Mouse (Mus musculus): ENCODE data around the gene Necab3.

GRCm38 (mm10) chr2:154525285-154525684 lies 33.4 kb downstream of the Necab3 start:
- TF ChIP-seq HCFC1 (IDR thresholded peaks at IDR 0.05; ENCODE audit: borderline replicate concordance, insufficient read depth, low read length) (no peak), CHD2 (IDR thresholded peaks at IDR 0.05; ENCODE audit: low read depth, low read length) (no peak), ZC3H11A (IDR thresholded peaks at IDR 0.05; ENCODE audit: borderline replicate concordance, low read depth, low read length) (no peak), ZNF384 (IDR thresholded peaks at IDR 0.05; ENCODE audit: low read depth, low read length) (no peak), MAFK (IDR thresholded peaks at IDR 0.05; ENCODE audit: insufficient read depth, low read depth, low read length) (no peak)
